In genomic region chr14:50908126-50908525, GRCm38 (mm10) we compare ENCODE assay signal across 23 mouse cellular contexts. TPM values are rescaled to one million over a fixed set of nuclear protein-coding genes. Genes with fewer than 3 reads are reported as not detected.
DNase-seq lines count a peak whose midpoint lies in the region; ATAC-seq and TF ChIP-seq lines count a peak whose summit lies in the region.
"Had no signal": no experiment of that assay in that cellular context is flagged by ENCODE, and none has a peak within 500 bp of the region (broad histone marks: within the 10 kb centered on the region; RNA-seq: fewer than 3 reads in every experiment).

No protein-coding gene starts in this region.

- no peak overlapping the region for H3K4me3 ChIP-seq in lung, postnatal 0 days (ENCODE audit: low read depth, low read length)
- H3K4me3 ChIP-seq in lung, adult 2 months (replicated peaks; ENCODE audit: extremely low read depth, low read depth, low read length), result no peak overlapping the region
- H3K4me3 ChIP-seq: embryonic facial prominence, embryonic 10.5 days; embryonic facial prominence, embryonic 12.5 days; forebrain, embryonic 13.5 days; forebrain, embryonic 15.5 days had no signal

- no peak overlapping the region for H3K27ac ChIP-seq in lung, postnatal 0 days (ENCODE audit: low read length)
- H3K27ac ChIP-seq: embryonic facial prominence, embryonic 10.5 days; embryonic facial prominence, embryonic 12.5 days; forebrain, embryonic 13.5 days; forebrain, embryonic 15.5 days had no signal

- no peak overlapping the region for H3K4me2 ChIP-seq in lung, postnatal 0 days (replicated peaks; ENCODE audit: low read depth, low read length)
- H3K4me2 ChIP-seq: embryonic facial prominence, embryonic 12.5 days; forebrain, embryonic 13.5 days; forebrain, embryonic 15.5 days had no signal

- no peak for TF ChIP-seq CTCF in lung, postnatal 0 days (IDR thresholded peaks at IDR 0.05)
- no peak for TF ChIP-seq CTCF in lung, adult 2 months (IDR thresholded peaks at IDR 0.05; ENCODE audit: insufficient read depth, low read length)

- no peak for TF ChIP-seq EP300 in lung, postnatal 0 days (IDR thresholded peaks at IDR 0.05)

- H3K9me3 ChIP-seq in lung, postnatal 0 days (ENCODE audit: low read length), result no peaks in the 10 kb centered on the region
- H3K9me3 ChIP-seq: embryonic facial prominence, embryonic 10.5 days; embryonic facial prominence, embryonic 12.5 days; forebrain, embryonic 13.5 days; forebrain, embryonic 15.5 days; G1E had no signal

- 43% methylated on average over 4 of the region's 4 CpGs for WGBS in lung, postnatal 0 days
- WGBS in lung, adult 2 months, result 38% methylated on average over 4 of the region's 4 CpGs

- no peak for TF ChIP-seq POLR2A in lung, adult 2 months (IDR thresholded peaks at IDR 0.05; ENCODE audit: borderline replicate concordance, extremely low read depth, low read depth, low read length)

- 0 out of 2 replicates have a peak, but pooled peaks cover 5% of the 10 kb centered on the region for H3K4me1 ChIP-seq in lung, postnatal 0 days (ENCODE audit: insufficient read depth, low read depth, low read length)
- peaks cover 5% of the 10 kb centered on the region for H3K4me1 ChIP-seq in lung, adult 2 months (ENCODE audit: control insufficient read depth, insufficient read depth, low read length)

- no peaks in the 10 kb centered on the region for H3K27me3 ChIP-seq in lung, postnatal 0 days (replicated peaks; ENCODE audit: insufficient read depth, low read length)
- H3K27me3 ChIP-seq: CH12.LX; embryonic facial prominence, embryonic 12.5 days; forebrain, embryonic 13.5 days; forebrain, embryonic 15.5 days; Patski had no signal

- DNase-seq in lung, postnatal 0 days (ENCODE audit: low spot score), result peak; percentile 61
- no peak for DNase-seq in lung, postnatal 10 days
- DNase-seq in lung, postnatal 36 days, result peak; percentile 53
- DNase-seq in lung, adult 2 months, result no peak
- no peak for DNase-seq in adrenal gland, postnatal 25 days
- DNase-seq: adrenal gland, adult 8-10 months; adrenal gland, postnatal 14 days; B cell, adult 2 months; cerebellum, adult 11-12 months; cerebellum, adult 2 months; cerebellum, adult 9-10 months; cerebellum, postnatal 10 days; cerebellum, postnatal 25 days; forebrain, postnatal 0 days had no signal

- peaks cover 4% of the 10 kb centered on the region; the same call in 1 of the 2 replicates for H3K36me3 ChIP-seq in lung, postnatal 0 days (ENCODE audit: insufficient read depth, low read length)

- H3K9ac ChIP-seq in lung, postnatal 0 days (replicated peaks; ENCODE audit: low read depth), result no peak overlapping the region
- H3K9ac ChIP-seq: embryonic facial prominence, embryonic 12.5 days; forebrain, embryonic 13.5 days; forebrain, embryonic 15.5 days; forebrain, postnatal 0 days had no signal

- peak; percentile 64 for ATAC-seq in lung, postnatal 0 days
- ATAC-seq: activated CD4-positive, CD25-positive, alpha-beta regulatory T cell, adult 4 months; CD4-positive, CD25-positive, alpha-beta regulatory T cell, adult 4 months; forebrain, embryonic 13.5 days; forebrain, embryonic 15.5 days; forebrain, postnatal 0 days; Patski had no signal

RNA-seq across cellular contexts. Expression of gene Klhl33, which starts 10.8 kb away (rescaled TPM):
- polyA plus RNA-seq in lung, postnatal 0 days (2015; fragmentation: Nextera tagmentation; extraction: Ambion mirVana), result 0.52 and 0.63 TPM in 2 replicates
- polyA plus RNA-seq in lung, adult 2 months (2012; rRNA removed), result 1.4 and 3.7 TPM in 2 replicates
- total RNA-seq in adrenal gland, postnatal 25 days (2021), result 0.62 and 2.2 TPM in 2 replicates
- total RNA-seq: CH12.LX had no signal
- polyA plus RNA-seq: G1E had no signal

RNA-seq across cellular contexts. Expression of gene Osgep, which starts 16.6 kb away (rescaled TPM):
- polyA plus RNA-seq in lung, postnatal 0 days (2015; fragmentation: Nextera tagmentation; extraction: Ambion mirVana), result 96.7 and 102 TPM in 2 replicates
- polyA plus RNA-seq in lung, adult 2 months (2012; rRNA removed), result 104 and 122 TPM in 2 replicates
- total RNA-seq in adrenal gland, postnatal 25 days (2021), result 50.2 and 57.2 TPM in 2 replicates

RNA-seq across cellular contexts. Expression of gene Apex1, which starts 16.6 kb away (rescaled TPM):
- 52.4 and 61.2 TPM in 2 replicates for polyA plus RNA-seq in lung, postnatal 0 days (2015; fragmentation: Nextera tagmentation; extraction: Ambion mirVana)
- polyA plus RNA-seq in lung, adult 2 months (2012; rRNA removed), result 12.0 and 23.2 TPM in 2 replicates
- 81.3 and 86.8 TPM in 2 replicates for total RNA-seq in adrenal gland, postnatal 25 days (2021)

RNA-seq across cellular contexts. Expression of gene Pip4p1, which starts 22.5 kb away (rescaled TPM):
- polyA plus RNA-seq in lung, postnatal 0 days (2015; fragmentation: Nextera tagmentation; extraction: Ambion mirVana), result 52.0 and 52.3 TPM in 2 replicates
- 99.1 and 111 TPM in 2 replicates for polyA plus RNA-seq in lung, adult 2 months (2012; rRNA removed)
- total RNA-seq in adrenal gland, postnatal 25 days (2021), result 75.5 and 78.7 TPM in 2 replicates

RNA-seq across cellular contexts. Expression of gene Pnp, which starts 22.8 kb away (rescaled TPM):
- polyA plus RNA-seq in lung, postnatal 0 days (2015; fragmentation: Nextera tagmentation; extraction: Ambion mirVana), result 74.6 and 76.8 TPM in 2 replicates
- polyA plus RNA-seq in lung, adult 2 months (2012; rRNA removed), result 35.3 and 37.0 TPM in 2 replicates
- total RNA-seq in adrenal gland, postnatal 25 days (2021), result 47.6 and 55.1 TPM in 2 replicates

Comparison
In these comparisons a context has a peak if more than half of its experiments do, and no peak if none do; other contexts are left out.
1. DNase-seq: peak in lung, postnatal 0 days (single experiment) and lung, postnatal 36 days (single experiment); none in lung, postnatal 10 days (single experiment), lung, adult 2 months (single experiment) and adrenal gland, postnatal 25 days (single experiment).